Mouse (Mus musculus) MEL-GATA-1-ER (cell line): ENCODE measurements around the gene Slc25a47.
A peak's percentile ranks its signal among the peaks of the same experiment; 100 is the strongest.

Experiments
- DNase-seq: peaks from one replicate; pipeline ENCODE4 v3.0.0-alpha.2; 2012; ENCODE audit warnings: low read depth; ENCODE audit errors: extremely low read depth

Slc25a47 gene

GRCm38 (mm10) chr12:108857589-108858184, 21.8 kb downstream of the Slc25a47 start:
- no peak for DNase-seq

GRCm38 (mm10) chr12:108858486-108858885, 22.6 kb downstream of the Slc25a47 start:
- DNase-seq = no peak

- no peak for DNase-seq
Measured at GRCm38 (mm10) chr12:108865007-108865494, 29.2 kb downstream of the Slc25a47 start.

GRCm38 (mm10) chr12:108869575-108869974, 33.7 kb downstream of the Slc25a47 start:
- no peak for DNase-seq

- DNase-seq = no peak
Measured at GRCm38 (mm10) chr12:108873122-108873521, 37.3 kb downstream of the Slc25a47 start.

- DNase-seq = no peak
Measured at GRCm38 (mm10) chr12:108879138-108879537, 43.3 kb downstream of the Slc25a47 start.

GRCm38 (mm10) chr12:108880606-108881005, 44.8 kb downstream of the Slc25a47 start:
- no peak for DNase-seq

- no peak for DNase-seq
Measured at GRCm38 (mm10) chr12:108881192-108881591, 45.3 kb downstream of the Slc25a47 start.

GRCm38 (mm10) chr12:108882776-108883175, 46.9 kb downstream of the Slc25a47 start:
- no peak for DNase-seq

GRCm38 (mm10) chr12:108885906-108886305, 50.1 kb downstream of the Slc25a47 start:
- DNase-seq = no peak

GRCm38 (mm10) chr12:108887077-108887476, 51.2 kb downstream of the Slc25a47 start:
- no peak for DNase-seq

- DNase-seq = no peak
Measured at GRCm38 (mm10) chr12:108888632-108889031, 52.8 kb downstream of the Slc25a47 start.

- DNase-seq = peak; percentile 25
Measured at GRCm38 (mm10) chr12:108892989-108893714, 57.3 kb downstream of the Slc25a47 start, which contains the start of gene Wdr25. Gene Wdr25 (plus strand): TSS chr12:108893631.

GRCm38 (mm10) chr12:108893715-108894431, 58.0 kb downstream of the Slc25a47 start, which contains the start of gene Wars:
Gene Wars (minus strand): TSS chr12:108894174.
- peak; percentile 92 for DNase-seq

GRCm38 (mm10) chr12:108894432-108894816, 58.6 kb downstream of the Slc25a47 start:
- DNase-seq = no peak

GRCm38 (mm10) chr12:108896006-108896405, 60.2 kb downstream of the Slc25a47 start:
- peak; percentile 27 for DNase-seq

GRCm38 (mm10) chr12:108901346-108901745, 65.5 kb downstream of the Slc25a47 start:
- peak; percentile 40 for DNase-seq

GRCm38 (mm10) chr12:108902940-108903339, 67.1 kb downstream of the Slc25a47 start:
- peak; percentile 35 for DNase-seq

GRCm38 (mm10) chr12:108903600-108904275, 67.9 kb downstream of the Slc25a47 start:
- DNase-seq = peak; percentile 26

- DNase-seq = no peak
Measured at GRCm38 (mm10) chr12:108904276-108904653, 68.4 kb downstream of the Slc25a47 start.

- no peak for DNase-seq
Measured at GRCm38 (mm10) chr12:108905620-108906302, 69.9 kb downstream of the Slc25a47 start.
